Mouse (Mus musculus): Measurements from ENCODE around the gene Pigp. TPM values are rescaled to one million over a fixed set of nuclear protein-coding genes. Genes with fewer than 3 reads are reported as not detected.
"Not testable (repeated sequence)": the region's sequence is repeated elsewhere in the genome, so short reads cannot be mapped to it uniquely, and the experiment has no call there.

Gene Pigp
- polyA plus RNA-seq, 1 experiment from 2014 or later: 165 TPM

DNA sequence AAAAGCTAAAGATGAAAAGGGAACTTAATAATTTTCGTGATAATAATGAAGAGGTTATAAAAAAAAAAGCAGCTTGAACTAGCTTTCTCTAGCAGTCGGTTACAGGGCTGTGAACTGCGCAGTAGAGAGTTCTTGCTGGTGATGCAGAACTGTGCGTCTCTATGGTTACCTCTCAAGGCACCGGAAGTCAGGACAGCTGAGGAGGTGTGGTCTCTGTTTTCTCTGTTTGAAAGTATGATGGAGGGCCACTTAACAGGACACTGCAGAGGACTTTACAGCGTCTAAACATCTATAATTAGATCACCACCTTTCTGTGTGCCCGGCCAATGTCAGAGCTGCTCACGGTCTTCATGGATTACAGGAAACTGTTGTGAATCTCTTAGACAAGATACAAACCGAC, 17.2 kb downstream of the Pigp start:
- no peaks in the 10 kb centered on the region for H3K36me3 ChIP-seq (ENCODE audit: control insufficient read depth, insufficient read depth)
- no peaks in the 10 kb centered on the region for H3K27me3 ChIP-seq (replicated peaks; ENCODE audit: control insufficient read depth, insufficient read depth, low read length)
- TF ChIP-seq CTCF (IDR thresholded peaks at IDR 0.05; ENCODE audit: low read depth): no peak
- no peak overlapping the region for H3K27ac ChIP-seq (ENCODE audit: low read depth, low read length)
- no peaks in the 10 kb centered on the region for H3K9me3 ChIP-seq (ENCODE audit: control insufficient read depth)
- no peak overlapping the region for H3K9ac ChIP-seq (ENCODE audit: low read depth, low read length)
- no peak overlapping the region for H3K4me2 ChIP-seq (replicated peaks; ENCODE audit: low read depth)
- no peak overlapping the region for H3K4me3 ChIP-seq (ENCODE audit: low read depth, low read length)
- whole genome bisulfite sequencing: 32% methylated on average over 9 of the region's 9 CpGs
- no peaks in the 10 kb centered on the region for H3K4me1 ChIP-seq (replicated peaks; ENCODE audit: control insufficient read depth, insufficient read depth, low read length)
- no peak for ATAC-seq

DNA sequence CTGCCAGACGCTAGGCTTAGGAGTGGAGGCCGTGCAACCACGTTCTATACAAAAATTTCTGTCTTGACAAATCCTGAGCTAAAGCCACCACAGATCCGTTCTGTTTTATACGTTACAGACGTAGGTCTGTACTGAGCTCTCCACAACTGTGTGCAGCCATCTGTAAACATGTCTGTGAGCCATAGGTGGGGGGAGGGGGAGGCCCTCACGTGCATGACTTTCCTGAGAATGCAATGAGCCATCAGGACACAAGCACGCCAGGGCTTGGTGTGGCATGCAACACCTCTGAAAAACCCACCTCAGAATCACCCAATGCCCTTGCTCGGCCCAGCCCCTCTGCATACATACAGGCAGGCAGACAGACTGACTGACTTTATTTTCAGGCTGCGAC, 21.4 kb downstream of the Pigp start:
- H3K27me3 ChIP-seq (replicated peaks; ENCODE audit: control insufficient read depth, insufficient read depth, low read length): no peaks in the 10 kb centered on the region
- H3K36me3 ChIP-seq (ENCODE audit: control insufficient read depth, insufficient read depth): no peaks in the 10 kb centered on the region
- no peak overlapping the region for H3K27ac ChIP-seq (ENCODE audit: low read depth, low read length)
- H3K4me3 ChIP-seq (ENCODE audit: low read depth, low read length): no peak overlapping the region
- H3K4me2 ChIP-seq (replicated peaks; ENCODE audit: low read depth): no peak overlapping the region
- no peak for ATAC-seq
- no peaks in the 10 kb centered on the region for H3K9me3 ChIP-seq (ENCODE audit: control insufficient read depth)
- no peak for TF ChIP-seq CTCF (IDR thresholded peaks at IDR 0.05; ENCODE audit: low read depth)
- H3K9ac ChIP-seq (ENCODE audit: low read depth, low read length): no peak overlapping the region
- 61% methylated on average over 10 of the region's 10 CpGs for WGBS
- no peaks in the 10 kb centered on the region for H3K4me1 ChIP-seq (replicated peaks; ENCODE audit: control insufficient read depth, insufficient read depth, low read length)

DNA sequence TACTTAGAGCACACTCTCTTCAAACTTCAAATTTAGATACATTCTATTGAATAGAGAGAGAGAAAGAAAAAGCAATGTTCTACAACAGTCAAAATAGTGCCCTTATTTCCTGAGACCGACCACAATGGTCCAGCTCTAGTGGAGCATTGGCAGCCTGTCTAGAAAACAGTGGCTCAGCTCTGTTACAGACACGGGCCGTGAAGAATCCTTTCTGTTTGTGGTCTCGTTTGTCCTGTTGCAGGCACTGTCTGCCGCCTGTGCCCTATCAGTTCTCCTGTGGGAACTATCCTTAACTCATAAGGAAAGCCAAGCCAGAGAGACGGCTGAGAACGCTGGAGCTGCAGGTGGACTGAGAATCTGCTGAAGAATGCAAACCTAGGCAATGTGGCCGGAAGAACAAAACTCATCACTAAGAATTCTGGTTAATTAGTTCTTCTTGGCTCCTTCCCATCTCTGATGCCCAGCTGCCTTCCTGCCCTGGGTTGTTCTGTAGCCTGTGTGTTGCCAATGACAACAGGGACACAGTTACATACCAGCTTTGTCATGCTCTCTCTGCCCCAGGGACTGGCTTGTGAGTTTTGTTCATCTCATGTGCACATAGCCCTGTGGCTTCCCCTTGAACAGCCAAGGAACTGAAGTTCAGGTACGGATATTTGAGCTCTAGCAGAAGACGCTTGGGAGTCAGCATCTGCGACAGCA, 21.9 kb downstream of the Pigp start:
- H3K27ac ChIP-seq (ENCODE audit: low read depth, low read length): no peak overlapping the region
- no peak for ATAC-seq
- no peaks in the 10 kb centered on the region for H3K27me3 ChIP-seq (replicated peaks; ENCODE audit: control insufficient read depth, insufficient read depth, low read length)
- H3K9ac ChIP-seq (ENCODE audit: low read depth, low read length): no peak overlapping the region
- no peak overlapping the region for H3K4me2 ChIP-seq (replicated peaks; ENCODE audit: low read depth)
- no peak overlapping the region for H3K4me3 ChIP-seq (ENCODE audit: low read depth, low read length)
- 61% methylated on average over 11 of the region's 11 CpGs for WGBS
- H3K4me1 ChIP-seq (replicated peaks; ENCODE audit: control insufficient read depth, insufficient read depth, low read length): no peaks in the 10 kb centered on the region
- H3K36me3 ChIP-seq (ENCODE audit: control insufficient read depth, insufficient read depth): no peaks in the 10 kb centered on the region
- TF ChIP-seq CTCF (IDR thresholded peaks at IDR 0.05; ENCODE audit: low read depth): no peak
- H3K9me3 ChIP-seq (ENCODE audit: control insufficient read depth): no peaks in the 10 kb centered on the region

DNA sequence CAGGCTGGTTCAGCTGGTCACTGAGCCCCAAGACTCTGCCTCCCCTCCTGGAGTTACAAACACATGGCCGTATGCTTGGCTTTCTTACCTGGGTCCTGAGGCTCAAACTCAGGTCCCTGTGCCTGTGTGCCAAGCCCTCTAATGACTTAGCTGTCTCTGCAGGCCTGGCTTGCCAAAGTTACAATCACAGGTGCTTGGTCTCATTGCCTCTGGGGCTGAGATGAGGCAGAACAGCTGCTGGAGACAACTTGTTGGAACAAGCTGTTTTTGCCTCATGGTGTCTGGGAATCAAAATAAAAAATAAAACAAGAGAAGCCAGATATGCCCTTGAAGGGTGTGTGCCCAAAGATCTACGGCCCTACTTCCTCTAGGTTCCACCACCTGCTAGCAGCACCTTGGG, 22.9 kb downstream of the Pigp start:
- Histone ChIP-seq H3K27ac (ENCODE audit: low read depth, low read length) (no peak overlapping the region), H3K9ac (ENCODE audit: low read depth, low read length) (no peak overlapping the region), H3K27me3 (replicated peaks; ENCODE audit: control insufficient read depth, insufficient read depth, low read length) (no peaks in the 10 kb centered on the region), H3K4me2 (replicated peaks; ENCODE audit: low read depth) (no peak overlapping the region), H3K36me3 (ENCODE audit: control insufficient read depth, insufficient read depth) (no peaks in the 10 kb centered on the region), H3K4me3 (ENCODE audit: low read depth, low read length) (no peak overlapping the region), H3K4me1 (replicated peaks; ENCODE audit: control insufficient read depth, insufficient read depth, low read length) (no peaks in the 10 kb centered on the region), H3K9me3 (ENCODE audit: control insufficient read depth) (no peaks in the 10 kb centered on the region)
- WGBS: 85% methylated on average over 2 of the region's 2 CpGs
- no peak for TF ChIP-seq CTCF (IDR thresholded peaks at IDR 0.05; ENCODE audit: low read depth)
- no peak for ATAC-seq

DNA sequence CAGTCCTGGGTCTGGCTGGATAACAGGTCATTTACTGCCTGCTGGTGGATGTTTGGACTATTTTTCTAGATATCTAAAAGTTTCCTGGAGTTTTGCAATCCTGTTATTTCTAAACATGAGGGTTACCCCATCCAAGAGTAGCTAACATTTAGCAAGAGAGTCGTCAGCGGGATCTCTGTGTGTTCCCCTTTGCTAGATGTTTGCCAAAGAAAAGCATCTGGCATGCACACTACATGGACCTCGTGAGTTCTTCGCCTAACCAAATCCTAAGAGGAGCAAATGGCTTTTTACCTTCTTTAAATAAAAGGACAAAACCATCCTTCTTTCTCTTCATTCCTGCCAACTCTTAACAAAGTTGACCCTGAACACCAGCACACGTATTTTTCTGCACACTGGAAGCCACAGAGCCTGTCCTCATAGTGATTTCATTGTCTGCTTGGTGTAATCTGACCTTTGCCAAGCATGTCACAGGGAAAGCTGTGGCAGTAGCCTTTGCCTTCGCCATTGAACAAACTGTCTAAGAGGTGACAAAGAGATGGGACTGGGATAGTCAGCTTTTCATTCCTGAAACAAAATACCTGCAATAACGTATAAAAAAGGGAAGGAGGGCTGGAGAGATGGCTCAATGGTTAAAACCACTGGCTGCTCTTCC, 24.4 kb downstream of the Pigp start:
- WGBS: 77% methylated on average over 7 of the region's 7 CpGs
- no peak overlapping the region for H3K9ac ChIP-seq (ENCODE audit: low read depth, low read length)
- ATAC-seq: no peak
- no peak overlapping the region for H3K4me3 ChIP-seq (ENCODE audit: low read depth, low read length)
- no peak for TF ChIP-seq CTCF (IDR thresholded peaks at IDR 0.05; ENCODE audit: low read depth)
- no peaks in the 10 kb centered on the region for H3K27me3 ChIP-seq (replicated peaks; ENCODE audit: control insufficient read depth, insufficient read depth, low read length)
- no peaks in the 10 kb centered on the region for H3K4me1 ChIP-seq (replicated peaks; ENCODE audit: control insufficient read depth, insufficient read depth, low read length)
- no peak overlapping the region for H3K27ac ChIP-seq (ENCODE audit: low read depth, low read length)
- H3K4me2 ChIP-seq (replicated peaks; ENCODE audit: low read depth): no peak overlapping the region
- H3K9me3 ChIP-seq (ENCODE audit: control insufficient read depth): no peaks in the 10 kb centered on the region
- H3K36me3 ChIP-seq (ENCODE audit: control insufficient read depth, insufficient read depth): no peaks in the 10 kb centered on the region

DNA sequence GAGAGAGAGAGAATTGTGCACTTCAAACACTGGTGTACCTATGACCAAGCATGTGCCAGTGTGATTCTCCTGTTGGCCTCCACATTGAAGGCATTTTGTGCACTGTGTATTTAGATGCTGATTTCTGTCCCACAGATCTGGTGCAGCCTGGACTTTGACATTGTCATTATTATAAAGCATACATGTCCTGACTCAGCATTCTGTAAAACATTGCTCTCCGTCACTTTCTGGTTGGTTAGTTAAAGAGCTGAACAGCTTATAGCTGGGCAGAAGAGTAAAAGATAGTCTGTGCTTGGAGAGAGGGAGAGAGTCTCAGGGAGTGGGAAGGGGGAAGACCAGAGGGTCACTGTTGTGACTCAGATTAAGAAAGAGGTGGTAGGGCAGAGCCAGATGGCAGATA, 25.9 kb downstream of the Pigp start:
- H3K4me1 ChIP-seq (replicated peaks; ENCODE audit: control insufficient read depth, insufficient read depth, low read length): no peaks in the 10 kb centered on the region

DNA sequence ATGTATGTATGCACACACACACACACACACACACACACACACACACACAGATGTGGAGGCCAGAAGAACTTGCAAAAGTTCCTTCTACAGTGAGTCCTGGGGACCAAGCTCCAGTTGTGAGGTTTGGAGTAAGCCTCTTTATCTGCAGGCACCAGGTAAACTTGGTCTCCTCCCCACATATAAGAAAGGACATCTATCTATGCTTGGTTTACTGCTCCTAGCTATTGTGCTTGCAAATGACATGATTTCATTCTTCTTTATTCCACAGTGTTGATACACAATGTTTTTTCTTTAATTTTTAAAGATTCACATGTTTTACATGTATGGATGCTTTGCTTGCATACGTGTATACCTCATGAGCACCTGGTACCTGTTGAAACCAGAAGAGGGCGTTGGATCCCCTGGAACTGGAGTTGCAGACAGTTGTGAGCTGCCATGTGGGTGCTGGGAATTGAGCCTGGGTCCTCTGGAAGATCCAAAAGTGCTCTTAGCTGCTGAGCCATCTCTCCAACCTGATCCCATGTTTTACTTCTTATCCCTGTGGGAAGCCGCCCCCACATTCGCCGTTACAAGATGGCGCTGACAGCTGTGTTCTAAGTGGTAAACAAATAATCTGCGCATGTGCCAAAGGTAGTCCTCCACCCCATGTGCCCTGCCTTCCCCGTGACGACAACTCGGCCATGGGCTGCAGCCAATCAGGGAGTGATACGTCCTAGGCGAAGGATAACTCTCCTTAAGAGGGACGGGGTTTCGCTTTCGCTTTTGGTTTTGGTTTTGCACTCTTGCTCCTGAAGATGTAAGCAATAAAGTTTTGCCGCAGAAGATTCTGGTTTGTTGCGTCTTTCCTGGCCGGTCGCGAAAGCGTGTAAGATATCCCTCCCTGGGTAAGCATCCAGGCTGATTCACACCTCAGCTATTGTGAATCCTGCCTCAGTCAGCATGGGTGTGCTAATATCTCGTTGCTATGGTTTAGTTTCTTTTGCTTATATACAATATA, 32.2 kb downstream of the Pigp start:
- H3K36me3 ChIP-seq (ENCODE audit: control insufficient read depth, insufficient read depth); H3K27ac ChIP-seq (ENCODE audit: low read depth, low read length); ATAC-seq; H3K9me3 ChIP-seq (ENCODE audit: control insufficient read depth); H3K4me2 ChIP-seq (replicated peaks; ENCODE audit: low read depth); H3K4me1 ChIP-seq (replicated peaks; ENCODE audit: control insufficient read depth, insufficient read depth, low read length); H3K9ac ChIP-seq (ENCODE audit: low read depth, low read length); H3K4me3 ChIP-seq (ENCODE audit: low read depth, low read length); H3K27me3 ChIP-seq (replicated peaks; ENCODE audit: control insufficient read depth, insufficient read depth, low read length): not testable (repeated sequence)
- 92% methylated on average over 18 of the region's 22 CpGs for WGBS

More for the DNA sequence above, 25.9 kb downstream of the Pigp start:
- Histone ChIP-seq H3K4me2 (replicated peaks; ENCODE audit: low read depth) (no peak overlapping the region), H3K9ac (ENCODE audit: low read depth, low read length) (no peak overlapping the region), H3K9me3 (ENCODE audit: control insufficient read depth) (no peaks in the 10 kb centered on the region), H3K27me3 (replicated peaks; ENCODE audit: control insufficient read depth, insufficient read depth, low read length) (no peaks in the 10 kb centered on the region), H3K27ac (ENCODE audit: low read depth, low read length) (no peak overlapping the region), H3K36me3 (ENCODE audit: control insufficient read depth, insufficient read depth) (no peaks in the 10 kb centered on the region), H3K4me3 (ENCODE audit: low read depth, low read length) (no peak overlapping the region)
- ATAC-seq: no peak
- WGBS: 68% methylated on average over 1 of the region's 1 CpGs
- no peak for TF ChIP-seq CTCF (IDR thresholded peaks at IDR 0.05; ENCODE audit: low read depth)
